Mouse (Mus musculus): Measurements from ENCODE around the gene Ncstn.

DNA sequence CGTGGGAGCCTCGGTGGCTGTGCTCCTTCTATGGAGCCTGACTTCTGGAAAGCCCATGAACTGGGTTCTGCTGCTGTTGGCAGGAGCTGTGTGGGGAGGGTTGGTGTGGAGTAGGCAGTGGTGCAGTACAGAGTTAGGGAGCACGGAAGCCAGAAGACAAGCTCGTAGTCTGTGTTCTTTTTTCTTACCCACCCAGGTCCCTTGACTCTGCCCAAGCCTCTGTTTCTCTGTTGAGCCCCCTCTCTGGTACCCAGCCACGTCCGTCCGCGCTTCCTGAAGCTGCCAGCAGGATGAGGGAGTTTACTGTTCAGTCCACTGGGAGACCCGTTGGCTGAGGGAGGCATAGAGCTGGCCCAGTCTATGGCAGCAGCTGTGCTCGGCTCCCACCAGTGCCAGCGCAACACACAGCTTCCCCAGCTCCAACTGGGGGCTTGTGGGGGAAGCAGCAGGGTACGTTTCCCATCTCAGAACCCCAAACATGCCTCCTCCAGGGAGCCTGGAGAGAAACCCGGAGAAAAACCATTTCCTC, 17.9 kb downstream of the Ncstn start:
- TF ChIP-seq CTCF (IDR thresholded peaks at IDR 0.05; ENCODE audit: low read depth) (no peak), EP300 (IDR thresholded peaks at IDR 0.05; ENCODE audit: low read depth) (no peak)

All from liver, embryonic 14.5 days (tissue).